Mouse (Mus musculus): ENCODE measurements around the gene Kdsr. TPM values are rescaled to one million over a fixed set of nuclear protein-coding genes. Genes with fewer than 3 reads are reported as not detected.

The Kdsr gene
- total and polyA plus RNA-seq, 3 experiments, result 3.3 to 6.3 (median 4.7) TPM

Other genes starting within 250 kb of the Kdsr start
- 7.6 and 13.6 TPM in 2 replicates for gene Bcl2, start 45.5 kb downstream of the Kdsr start, total RNA-seq (2012; rRNA removed)
- gene Bcl2, start 45.5 kb downstream of the Kdsr start, total RNA-seq (2014; rRNA removed), result 8.7 and 9.6 TPM in 2 replicates
- 4.5 and 4.7 TPM in 2 replicates for gene Bcl2, start 45.5 kb downstream of the Kdsr start, polyA plus RNA-seq (2012; ENCODE audit: insufficient read length, low read depth)
- 42.0 and 48.5 TPM in 2 replicates for gene Vps4b, start 37.0 kb upstream of the Kdsr start, total RNA-seq (2012; rRNA removed)
- 51.4 and 56.3 TPM in 2 replicates for gene Vps4b, start 37.0 kb upstream of the Kdsr start, total RNA-seq (2014; rRNA removed)
- 92.0 and 101 TPM in 2 replicates for gene Vps4b, start 37.0 kb upstream of the Kdsr start, polyA plus RNA-seq (2012; ENCODE audit: insufficient read length, low read depth)
- gene Serpinb5, start 101.4 kb upstream of the Kdsr start, total RNA-seq (2012; rRNA removed), result not detected in 2 replicates
- gene Serpinb5, start 101.4 kb upstream of the Kdsr start, total RNA-seq (2014; rRNA removed), result not detected in 2 replicates
- gene Serpinb5, start 101.4 kb upstream of the Kdsr start, polyA plus RNA-seq (2012; ENCODE audit: insufficient read length, low read depth), result not detected in 2 replicates
- not detected in 2 replicates for gene Serpinb12, start 174.7 kb upstream of the Kdsr start, total RNA-seq (2012; rRNA removed)
- not detected in 2 replicates for gene Serpinb12, start 174.7 kb upstream of the Kdsr start, total RNA-seq (2014; rRNA removed)
- gene Serpinb12, start 174.7 kb upstream of the Kdsr start, polyA plus RNA-seq (2012; ENCODE audit: insufficient read length, low read depth), result not detected in 2 replicates
- gene Serpinb13, start 221.3 kb upstream of the Kdsr start, total RNA-seq (2012; rRNA removed), result not detected in 2 replicates
- not detected in 2 replicates for gene Serpinb13, start 221.3 kb upstream of the Kdsr start, total RNA-seq (2014; rRNA removed)
- not detected in 2 replicates for gene Serpinb13, start 221.3 kb upstream of the Kdsr start, polyA plus RNA-seq (2012; ENCODE audit: insufficient read length, low read depth)

All from CH12.LX (cell line).